Mouse (Mus musculus) hematopoietic stem cell, adult 5-6 weeks (primary cell): Measurements from ENCODE around the gene Slc22a17. TPM values are rescaled to one million over a fixed set of nuclear protein-coding genes. Genes with fewer than 3 reads are reported as not detected.

Experiments
- ATAC-seq, 2 experiments: fragments of 125-278 bp in 1 of 2; replicated peaks in 1 of 2; 2 replicates each; pipeline ENCODE4 v1.8.0; 2016 to 2017; ENCODE audit warnings: inconsistent platforms in 2 of 2, mild to moderate bottlenecking in 2 of 2, moderate number of reproducible peaks in 2 of 2, low read depth in 1 of 2, moderate TSS enrichment in 1 of 2; ENCODE audit not compliant: low FRiP score in 2 of 2, poor library complexity in 2 of 2, severe bottlenecking in 2 of 2, insufficient read depth in 1 of 2, low TSS enrichment in 1 of 2
- total RNA-seq: library from RNA; stranded (forward); fragments of 172-1452, 232-1000 nt; gene quantifications from 2 replicates; pipeline ENCODE4 v1.2.3, GENCODE M21; 2017

The Slc22a17 gene
- total RNA-seq, 1 experiment from 2014 or later, result 0.94 TPM

- ATAC-seq, result no peak
These were observed 29.5 kb upstream of the Slc22a17 start for GRCm38 (mm10) chr14:54942479-54942878.

DNA sequence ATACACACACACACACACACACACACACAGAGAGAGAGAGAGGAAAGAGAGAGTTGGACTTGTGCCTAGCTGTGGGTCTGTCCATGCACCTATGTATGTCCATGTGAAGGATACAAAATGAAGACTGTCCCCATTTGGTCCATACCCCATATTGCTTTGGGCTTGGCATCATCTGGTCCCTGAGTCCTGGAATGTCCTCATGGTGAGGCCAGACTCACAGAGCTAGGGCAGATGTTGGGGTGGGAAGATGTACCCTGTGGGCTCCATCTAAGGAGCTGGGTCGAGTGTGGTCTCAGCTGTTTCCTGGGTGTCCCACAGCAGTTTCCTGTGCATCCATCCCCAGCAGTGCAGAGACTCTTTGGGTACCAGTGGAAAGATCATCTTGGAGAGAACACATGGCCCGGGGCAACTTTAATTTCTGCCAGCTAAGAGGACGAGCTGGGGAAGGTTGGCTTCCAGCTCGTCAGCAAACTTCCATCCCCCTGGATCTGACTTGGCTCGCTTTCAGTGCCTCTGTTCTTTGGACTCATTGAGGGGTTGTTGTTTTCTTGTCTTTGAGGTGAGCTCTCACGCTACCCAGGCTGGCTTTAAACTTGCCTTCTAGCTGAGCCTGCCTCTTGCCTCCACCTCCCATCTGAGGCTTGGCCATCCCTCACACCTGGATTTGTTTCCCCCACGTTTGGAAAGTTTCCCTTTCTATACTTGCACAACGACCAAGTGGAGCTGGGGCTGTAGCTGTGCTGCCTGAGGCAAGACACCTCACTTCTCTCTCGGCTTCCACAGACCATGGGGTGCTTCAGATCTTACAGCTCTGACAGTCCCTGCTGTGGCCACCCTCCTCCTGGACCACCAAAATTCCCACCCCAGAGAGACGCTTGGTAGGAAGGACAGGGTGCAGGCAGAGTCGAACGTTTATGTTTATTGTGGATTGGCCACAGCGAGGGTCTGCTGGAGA, 28.4 kb upstream of the Slc22a17 start:
- no peak for ATAC-seq

DNA sequence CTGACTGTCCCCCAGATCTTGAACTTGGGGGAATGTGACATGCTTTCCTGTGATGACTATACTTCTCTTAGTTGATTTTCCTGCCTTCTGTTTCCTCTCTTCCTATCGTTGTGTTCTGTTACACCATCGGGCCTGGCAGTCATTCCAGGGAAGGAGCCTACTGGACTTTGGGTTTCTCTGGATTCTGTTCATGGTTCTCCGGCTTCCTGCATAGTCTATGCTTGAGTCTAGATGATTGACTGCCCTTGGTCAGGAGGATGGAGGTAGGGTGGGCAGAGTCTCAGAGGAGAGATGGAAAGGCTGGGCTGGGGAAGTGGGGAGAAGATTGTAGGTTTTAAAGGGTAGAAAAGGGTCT, 27.2 kb upstream of the Slc22a17 start:
- no peak for ATAC-seq

- ATAC-seq, result peak; percentile 44 to 73; a peak in 1 of 4 replicates
These were observed 26.7 kb upstream of the Slc22a17 start for GRCm38 (mm10) chr14:54939434-54940175.

DNA sequence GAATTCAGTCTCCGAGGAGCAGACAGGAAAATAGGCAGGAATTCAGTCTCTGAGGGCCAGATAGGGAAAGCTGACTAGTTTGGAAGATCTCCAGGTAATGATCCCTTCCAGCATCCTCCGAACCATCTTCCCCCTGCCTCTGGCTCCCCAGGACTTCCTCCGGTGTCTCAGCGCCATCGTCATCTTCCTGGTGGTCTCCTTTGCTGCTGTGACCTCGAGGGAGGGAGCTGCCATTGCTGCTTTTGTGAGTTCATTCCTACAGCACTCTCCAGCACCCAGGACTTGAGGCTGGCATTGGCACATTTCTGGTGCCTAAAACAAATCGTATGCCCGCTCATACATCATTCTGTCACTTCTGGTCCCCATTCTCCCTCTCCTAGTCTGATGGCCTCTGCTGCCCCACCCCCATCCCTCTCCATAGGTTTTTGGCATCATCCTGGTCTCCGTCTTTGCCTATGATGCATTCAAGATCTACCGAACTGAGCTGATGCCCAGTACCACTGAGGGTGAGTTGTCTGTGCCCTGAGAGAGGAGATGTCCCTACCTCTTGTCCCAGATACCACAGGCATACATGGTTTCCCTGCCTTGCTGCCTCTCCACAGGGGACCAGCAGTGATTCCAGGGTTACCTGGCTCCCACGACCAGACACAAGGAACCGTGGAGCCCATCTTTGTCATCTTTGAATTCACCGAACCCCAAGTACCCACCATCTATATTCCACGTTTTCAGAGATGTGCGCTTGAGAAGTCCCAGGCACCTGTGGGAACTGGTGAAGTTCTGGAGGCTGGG, 25.7 kb upstream of the Slc22a17 start:
- ATAC-seq, result no peak

DNA sequence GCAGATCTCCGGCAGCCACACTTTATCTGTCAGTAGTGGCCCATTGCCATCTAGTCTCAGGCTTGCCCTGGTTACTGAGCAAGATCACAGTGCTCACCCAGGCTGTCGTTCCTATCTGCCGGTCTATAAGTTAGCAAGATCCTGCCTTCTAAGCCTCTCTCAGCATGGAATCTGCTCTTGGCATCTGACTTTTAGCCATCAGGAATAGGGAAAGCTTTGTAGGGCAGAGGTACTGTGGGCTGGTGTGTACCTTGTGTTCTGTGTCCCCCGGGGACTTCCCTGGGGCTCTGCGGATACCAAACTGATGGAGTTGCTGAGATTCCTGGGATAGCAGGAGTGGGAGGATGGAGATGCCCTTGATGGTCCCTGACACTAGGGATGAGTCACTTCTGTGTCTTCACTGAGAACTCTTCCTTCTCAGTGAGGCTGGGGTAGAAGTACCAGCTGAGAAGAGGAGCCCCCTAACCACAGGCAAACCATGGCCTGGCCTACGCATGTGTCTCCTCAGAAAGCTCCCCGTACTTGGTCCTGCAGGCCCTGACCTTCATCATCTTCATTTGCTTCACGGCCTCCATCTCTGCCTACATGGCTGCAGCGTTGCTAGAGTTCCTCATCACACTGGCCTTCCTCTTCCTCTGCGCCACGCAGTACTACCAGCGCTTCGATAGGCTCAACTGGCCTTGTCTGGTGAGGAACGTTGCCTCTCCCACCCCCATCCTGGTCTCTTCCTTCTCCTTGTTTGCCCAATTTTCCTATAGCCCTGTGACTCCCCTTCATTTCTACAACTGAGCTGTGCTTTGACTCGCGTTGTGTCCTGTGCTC, 24.6 kb upstream of the Slc22a17 start:
- no peak for ATAC-seq

GRCm38 (mm10) chr14:54936831-54937160, 23.9 kb upstream of the Slc22a17 start:
- ATAC-seq, result peak; percentile 57 to 66

DNA sequence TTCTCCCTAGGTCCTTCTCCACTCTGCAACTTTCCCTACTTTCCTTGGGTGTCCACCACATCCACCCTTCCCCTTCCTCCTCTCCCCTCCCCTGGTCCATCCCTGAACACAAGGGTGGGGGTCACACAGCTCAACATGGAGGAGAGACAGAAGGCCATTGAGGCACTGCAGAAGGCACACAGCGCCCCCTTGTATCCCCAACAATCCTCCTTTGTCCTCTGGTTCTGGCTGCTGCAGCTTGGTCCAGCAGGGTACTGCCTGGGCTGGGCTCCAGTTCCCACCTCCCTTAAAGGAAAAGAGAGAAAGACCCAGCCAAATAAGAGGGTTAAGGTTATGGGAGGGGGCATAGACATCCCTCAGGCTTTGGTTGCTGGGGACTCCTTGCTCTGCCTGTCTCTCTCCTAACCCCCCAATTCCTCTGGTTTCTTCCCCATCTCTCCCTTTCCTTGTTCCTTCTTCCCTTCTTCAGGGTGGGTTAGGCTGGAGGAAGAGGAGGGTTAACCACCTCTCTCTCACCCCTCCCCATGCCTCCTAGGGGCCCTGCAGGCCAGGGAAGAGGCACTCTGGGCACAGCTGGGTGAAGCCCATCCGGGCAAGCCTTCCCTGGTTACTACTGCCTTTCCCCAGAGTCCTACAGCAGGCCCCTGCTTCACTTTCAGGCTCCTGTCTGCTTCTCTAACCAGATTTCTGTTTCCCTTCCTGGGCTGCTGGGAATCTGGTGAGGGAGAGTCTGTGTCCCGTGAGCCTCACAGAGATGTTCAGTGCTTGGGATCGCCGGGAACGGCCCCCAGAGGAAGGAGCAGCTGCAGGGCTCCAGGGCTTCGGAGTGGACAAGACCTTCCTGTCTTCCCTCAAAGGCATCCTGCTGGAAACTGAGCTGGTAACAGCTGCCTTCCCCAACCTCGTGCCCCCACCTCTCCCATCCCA, 23.2 kb upstream of the Slc22a17 start, which contains the start of gene Cmtm5:
Gene Cmtm5, plus strand, starts transcription at position 358 of the 927 bp plus-strand sequence.
- ATAC-seq, result no peak

GRCm38 (mm10) chr14:54932645-54933150, 19.8 kb upstream of the Slc22a17 start, which contains the start of gene Il25:
Gene Il25 (plus strand): TSS chr14:54932695.
- no peak for ATAC-seq

DNA sequence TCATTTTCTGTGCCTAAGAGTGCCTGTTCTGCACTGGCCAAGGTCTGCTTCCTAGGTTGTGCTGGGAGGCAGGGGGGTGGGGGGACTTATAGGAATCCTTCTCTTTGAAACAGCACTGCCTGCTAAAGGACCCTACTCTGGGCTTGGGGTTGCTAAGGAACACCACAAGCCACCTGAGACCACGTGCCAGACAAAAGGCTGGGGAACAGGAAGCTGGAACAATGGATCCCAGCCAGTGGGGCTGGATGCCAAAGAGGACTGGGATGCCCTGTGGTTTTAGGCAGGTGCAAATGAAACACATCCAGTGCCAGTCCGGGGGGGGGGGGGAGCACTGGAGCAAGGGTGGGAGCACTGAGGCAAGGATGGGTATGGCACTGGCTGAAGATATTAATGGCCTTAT, 17.5 kb upstream of the Slc22a17 start:
- ATAC-seq, result no peak

GRCm38 (mm10) chr14:54929801-54930200, 16.9 kb upstream of the Slc22a17 start:
- ATAC-seq, result no peak

GRCm38 (mm10) chr14:54927296-54927695, 14.4 kb upstream of the Slc22a17 start:
- no peak for ATAC-seq

DNA sequence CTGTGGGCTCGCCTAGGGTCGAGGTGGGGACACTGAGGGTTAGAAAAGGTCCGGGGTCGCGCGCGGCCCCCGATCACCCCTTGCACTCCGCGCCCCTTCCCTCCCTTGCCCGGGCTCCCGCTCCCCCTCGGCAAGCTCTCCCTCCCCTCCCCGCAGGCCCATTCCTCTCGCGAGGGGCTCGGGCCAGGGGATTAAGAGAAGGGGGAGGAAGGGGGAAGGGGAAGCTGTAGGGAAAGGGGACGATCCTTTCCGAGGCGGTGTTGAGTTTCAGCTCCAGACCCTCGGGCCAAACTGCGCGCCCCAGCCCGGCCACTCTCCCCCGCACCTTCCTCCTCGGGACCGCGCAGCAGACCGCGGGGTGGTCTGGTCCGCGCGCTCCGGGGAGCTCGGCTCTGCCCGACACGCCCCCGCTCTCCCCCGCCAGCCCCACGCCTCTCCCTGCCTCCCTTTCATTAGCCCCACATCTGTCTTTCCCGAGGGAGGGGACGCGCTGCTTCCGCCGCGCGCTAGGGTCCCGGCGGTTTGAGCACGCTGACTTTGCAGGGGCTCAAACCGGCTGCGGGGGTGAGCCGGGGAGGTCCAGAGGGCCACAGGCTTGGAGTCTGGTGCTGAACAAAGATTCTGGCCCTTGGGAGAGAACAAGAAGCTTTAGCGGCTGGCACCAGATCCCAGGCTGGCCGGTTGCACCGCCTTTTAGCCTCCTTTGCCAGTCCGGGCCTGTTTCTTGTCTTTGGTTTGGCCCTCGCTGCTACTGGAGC, 13.6 kb upstream of the Slc22a17 start:
- no peak for ATAC-seq

DNA sequence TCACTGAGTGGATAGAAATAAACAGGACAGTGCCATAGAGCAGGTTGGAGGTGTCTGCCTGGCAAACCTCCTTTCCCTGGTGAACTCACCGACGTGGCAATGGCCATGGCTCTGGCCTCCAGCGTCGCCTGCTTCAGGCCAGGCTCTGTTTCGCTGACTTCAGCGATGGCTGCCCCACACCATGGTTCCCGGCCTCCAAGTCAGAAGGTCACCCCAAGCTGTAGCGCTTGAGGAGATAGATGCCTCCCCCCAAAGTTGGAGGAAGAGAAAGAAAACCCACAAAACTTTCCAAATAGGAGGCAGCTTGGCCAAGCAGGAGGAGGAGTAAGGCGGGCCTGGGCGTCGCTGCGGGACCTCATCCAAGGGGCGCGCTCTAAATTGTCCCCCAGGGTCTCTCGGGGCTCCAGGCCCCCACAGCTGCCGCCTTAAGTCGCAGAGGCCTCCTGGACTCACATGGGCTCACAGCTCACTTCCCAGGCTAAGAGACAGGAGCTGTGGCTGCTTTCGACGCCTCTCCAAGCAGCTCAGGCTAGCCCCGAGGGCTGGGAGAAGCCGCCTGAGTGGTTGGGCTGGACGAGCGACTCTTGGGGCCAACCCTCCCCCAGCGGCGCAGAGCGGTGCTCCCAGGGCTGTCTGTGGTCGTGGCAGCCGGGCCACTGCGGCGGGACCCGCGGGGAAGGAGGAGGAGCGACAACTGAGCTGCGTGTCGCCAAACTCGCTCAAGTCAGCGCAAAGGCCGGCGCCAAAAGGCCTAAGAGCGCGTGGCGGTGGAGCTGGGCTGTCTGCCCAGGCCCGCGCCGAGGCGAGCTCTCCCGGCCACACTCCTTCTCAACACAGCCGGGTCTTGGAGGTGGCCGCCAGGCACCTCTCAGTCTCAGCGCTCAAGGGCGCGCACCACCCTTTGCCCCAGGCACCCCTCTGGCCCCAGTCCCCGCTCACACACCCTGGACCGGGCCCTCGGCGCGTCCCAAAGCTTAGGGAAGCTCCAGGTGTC, 12.7 kb upstream of the Slc22a17 start, which contains the start of gene Efs:
Gene Efs, minus strand, starts transcription at position 778 of the 994 bp plus-strand sequence.
- peak; percentile 44 to 63; a peak in 3 of 4 replicates for ATAC-seq
